Mouse (Mus musculus) left cerebral cortex, adult 2 months (tissue): Measurements from ENCODE around the gene Ube2s. TPM values are rescaled to one million over a fixed set of nuclear protein-coding genes. Genes with fewer than 3 reads are reported as not detected.

Experiments used
- DNase-seq, 2 experiments: peaks; one replicate each; pipeline ENCODE4 v3.0.0; 2021 to 2022; ENCODE audit warnings: low spot score in 2 of 2, mixed read lengths in 1 of 2; ENCODE audit errors: extremely low spot score in 1 of 2
- H3K27ac ChIP-seq: fragments of 200-600 bp; 2 replicates; pipeline ENCODE4 v1.8.1; 2022
- H3K4me3 ChIP-seq: fragments of 200-600 bp; 2 replicates; pipeline ENCODE4 v1.8.1; 2022
- CTCF ChIP-seq: fragments of 200-600 bp; IDR thresholded peaks from 2 replicates; pipeline ENCODE4 v1.8.1; 2022; ENCODE audit warnings: antibody characterized with exemption, mild to moderate bottlenecking, moderate library complexity
- intact Hi-C: fragments of 180-260 bp; cut with DNase I; formaldehyde crosslinking; loops from one replicate; pipeline ENCODE4 v1.15.1; 2025
- total RNA-seq, 2 experiments: library from RNA; stranded (reverse); gene quantifications; 2 replicates each; pipeline ENCODE4 v1.2.3; 2021

The Ube2s gene
- total RNA-seq, 2 experiments from 2014 or later, result 104 to 117 TPM

GRCm38 (mm10) chr7:4788499-4789435 lies 23.6 kb downstream of the Ube2s start:
- peak overlapping the region; percentile 69 for H3K4me3 ChIP-seq
- DNase-seq, result peak; percentile 55 to 68
- intact Hi-C loops, result no loop called here
- peak overlapping the region; percentile 66 for H3K27ac ChIP-seq
- TF ChIP-seq CTCF, result peak; percentile 30

- Histone ChIP-seq H3K4me3 (no peak overlapping the region), H3K27ac (no peak overlapping the region)
- no peak for TF ChIP-seq CTCF
- DNase-seq, result peak in 1 of 2 experiments; percentile 51
- intact Hi-C loops, result no loop called here
Observed at GRCm38 (mm10) chr7:4783667-4784268, 28.6 kb downstream of the Ube2s start.

- DNase-seq, result no peak
- intact Hi-C loops, result no loop called here
- no peak for TF ChIP-seq CTCF
- Histone ChIP-seq H3K4me3 (no peak within 1 kb of the TSS), H3K27ac (no peak within 1 kb of the TSS)
Observed at GRCm38 (mm10) chr7:4782759-4783158, 29.6 kb downstream of the Ube2s start, which contains the start of the genes Il11 and Tmem190. Il11 (minus strand) TSS chr7:4782859. Tmem190 (plus strand) TSS chr7:4782937.

- no peak for DNase-seq
- Histone ChIP-seq H3K4me3 (no peak overlapping the region), H3K27ac (no peak overlapping the region)
- TF ChIP-seq CTCF, result no peak
- intact Hi-C loops, result no loop called here
Observed at GRCm38 (mm10) chr7:4782130-4782529, 30.3 kb downstream of the Ube2s start.

- intact Hi-C loops, result no loop called here
- no peak overlapping the region for H3K27ac ChIP-seq
- H3K4me3 ChIP-seq, result no peak overlapping the region
- no peak for DNase-seq
- no peak for TF ChIP-seq CTCF
Observed at GRCm38 (mm10) chr7:4779921-4780320, 32.5 kb downstream of the Ube2s start.

GRCm38 (mm10) chr7:4777851-4778637 lies 34.3 kb downstream of the Ube2s start:
- Histone ChIP-seq H3K27ac (no peak overlapping the region), H3K4me3 (no peak overlapping the region)
- intact Hi-C loops, result no loop called here
- DNase-seq, result no peak
- no peak for TF ChIP-seq CTCF

- intact Hi-C loops, result no loop called here
- no peak for TF ChIP-seq CTCF
Observed at GRCm38 (mm10) chr7:4776861-4777830, 35.2 kb downstream of the Ube2s start.

GRCm38 (mm10) chr7:4776131-4776530 lies 36.3 kb downstream of the Ube2s start:
- no peak for TF ChIP-seq CTCF
- intact Hi-C loops, result no loop called here
- Histone ChIP-seq H3K27ac (no peak overlapping the region), H3K4me3 (no peak overlapping the region)
- DNase-seq, result no peak

More at GRCm38 (mm10) chr7:4776861-4777830, 35.2 kb downstream of the Ube2s start:
- Histone ChIP-seq H3K27ac (no peak overlapping the region), H3K4me3 (peak overlapping the region; percentile 31)
- no peak for DNase-seq

GRCm38 (mm10) chr7:4771202-4771601 lies 41.2 kb downstream of the Ube2s start, which contains the start of gene Fam71e2:
Fam71e2 (minus strand) TSS chr7:4771302.
- Histone ChIP-seq H3K4me3 (no peak within 1 kb of the TSS), H3K27ac (no peak within 1 kb of the TSS)
- intact Hi-C loops, result no loop called here
- no peak for DNase-seq
- no peak for TF ChIP-seq CTCF

GRCm38 (mm10) chr7:4764946-4765710 lies 47.3 kb downstream of the Ube2s start:
- Histone ChIP-seq H3K27ac (peak overlapping the region; percentile 63), H3K4me3 (no peak overlapping the region)
- intact Hi-C loops, result no loop called here
- TF ChIP-seq CTCF, result no peak
- no peak for DNase-seq
